Mouse (Mus musculus) heart, adult 2 months (tissue): ENCODE measurements at regions not wholly inside any gene's neighbourhood (a gene's known extent, or its start where the extent isn't known, plus 50 kb on each side); places are given as distances from the start of the nearest gene placed in this dataset.
A peak's percentile ranks its signal among the peaks of the same experiment; 100 is the strongest.

Experiments
- CTCF ChIP-seq: fragments of 200-600 bp; IDR thresholded peaks from 2 replicates; pipeline ENCODE4 v1.8.1; 2022; ENCODE audit warnings: antibody characterized with exemption, mild to moderate bottlenecking, moderate library complexity
- EP300 ChIP-seq: fragments of 200-500 bp; IDR thresholded peaks from 2 replicates; pipeline ENCODE4 v1.6.1; 2011; ENCODE audit warnings: low read depth, low read length, control low read depth; ENCODE audit not compliant: insufficient read depth
- POLR2A ChIP-seq: fragments of 200-500 bp; IDR thresholded peaks from 2 replicates; pipeline ENCODE4 v1.6.1; 2011; ENCODE audit warnings: mild to moderate bottlenecking, low read depth, low read length, control low read depth; ENCODE audit not compliant: insufficient read depth

DNA sequence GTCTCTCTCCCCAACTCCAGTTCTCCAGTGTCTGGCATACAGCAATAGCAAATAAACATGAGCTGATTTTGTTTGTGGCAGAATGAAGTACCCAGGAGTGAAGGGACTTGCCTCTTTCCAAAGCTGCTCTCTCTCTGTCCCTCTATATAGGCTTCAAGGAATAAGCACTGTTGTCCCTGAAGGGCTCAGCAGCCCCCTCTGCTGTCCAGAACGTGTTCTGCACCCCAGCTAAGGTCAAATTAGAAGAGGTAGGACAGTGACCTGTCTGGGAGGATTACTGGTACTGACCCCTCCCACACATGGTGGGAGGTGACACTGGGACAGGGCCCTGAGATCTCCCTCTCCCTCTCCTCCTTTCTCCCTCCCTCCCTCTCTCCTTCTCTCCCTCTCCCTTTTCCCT is 65.7 kb upstream of the Col1a1 start:
- TF ChIP-seq POLR2A (no peak), CTCF (peak; percentile 79), EP300 (no peak)
